Mouse (Mus musculus) intestine, embryonic 15.5 days (tissue): Measurements from ENCODE around the gene Cyb5d1. TPM values are rescaled to one million over a fixed set of nuclear protein-coding genes. Genes with fewer than 3 reads are reported as not detected.
"Not testable (repeated sequence)": the region's sequence is repeated elsewhere in the genome, so short reads cannot be mapped to it uniquely, and the experiment has no call there.

Experiments
- ATAC-seq: fragments of 200-750 bp; cut with Nextera tagmentation; 2 replicates; pipeline ENCODE4 v1.8.0; 2017; ENCODE audit warnings: moderate TSS enrichment, moderate library complexity
- H3K27ac ChIP-seq: fragments of 300-500 bp; sonication (generic); 2 replicates; pipeline ENCODE4 v1.5.1; 2015; ENCODE audit warnings: mild to moderate bottlenecking, inconsistent platforms
- H3K27me3 ChIP-seq: fragments of 300-500 bp; sonication (generic); replicated peaks from 2 replicates; pipeline ENCODE4 v1.6.1; 2015; ENCODE audit warnings: inconsistent platforms
- H3K36me3 ChIP-seq: fragments of 300-500 bp; sonication (generic); 2 replicates; pipeline ENCODE4 v1.6.1; 2015; ENCODE audit warnings: inconsistent platforms
- H3K4me1 ChIP-seq: fragments of 300-500 bp; sonication (generic); replicated peaks from 2 replicates; pipeline ENCODE4 v1.6.1; 2015; ENCODE audit warnings: inconsistent platforms
- H3K4me2 ChIP-seq: fragments of 300-500 bp; sonication (generic); replicated peaks from 2 replicates; pipeline ENCODE4 v1.6.1; 2015; ENCODE audit warnings: mild to moderate bottlenecking, inconsistent platforms
- H3K4me3 ChIP-seq: fragments of 300-500 bp; sonication (generic); replicated peaks from 2 replicates; pipeline ENCODE4 v1.5.1; 2015; ENCODE audit warnings: inconsistent platforms
- H3K9ac ChIP-seq: fragments of 300-500 bp; sonication (generic); 2 replicates; pipeline ENCODE4 v1.6.1; 2015; ENCODE audit warnings: inconsistent platforms
- H3K9me3 ChIP-seq: fragments of 300-500 bp; sonication (generic); 2 replicates; pipeline ENCODE4 v1.6.1; 2016; ENCODE audit warnings: inconsistent platforms
- WGBS: fragments of 180-500 bp; shearing (Covaris S2); methylation state at CpG from one replicate; pipeline ENCODE4 v1.1.7; 2015; 5-methylcytosine and 5-hydroxymethylcytosine counted together
- polyA plus RNA-seq: library from polyadenylated mRNA; unstranded; fragments of >200 nt; fragmentation: Nextera tagmentation; extraction: Ambion mirVana; gene quantifications from 2 replicates; pipeline ENCODE4 v1.2.1, GENCODE M21; 2015

Gene Cyb5d1
- 22.7 and 24.8 TPM in 2 replicates for polyA plus RNA-seq

DNA sequence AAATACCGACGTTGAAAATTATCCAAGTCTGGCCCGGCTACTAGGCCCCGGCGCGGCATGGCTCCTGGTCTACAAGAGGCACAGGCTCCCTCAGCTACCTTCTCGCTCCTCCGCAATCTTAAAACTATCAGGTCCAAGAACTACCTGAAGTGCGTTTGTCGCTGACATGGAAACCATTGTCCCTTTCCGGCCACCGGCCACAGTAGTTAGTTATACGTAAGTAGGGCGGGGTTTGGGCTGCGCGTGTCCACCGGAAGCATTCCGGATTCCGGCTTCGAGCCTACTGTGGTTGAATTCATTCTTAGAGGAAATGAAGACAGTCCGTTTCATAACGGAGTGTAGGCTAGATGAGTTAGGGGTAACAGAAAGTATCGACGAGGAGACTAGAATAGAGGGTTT is at the start of gene Cyb5d1, which contains the start of gene Naa38:
Gene Cyb5d1, minus strand, starts transcription at position 397 of the 399 bp plus-strand sequence.
Gene Naa38, plus strand, starts transcription at position 253 of the 399 bp plus-strand sequence.
- peak within 1 kb of the TSS; percentile 69 for H3K4me2 ChIP-seq
- WGBS, result under 1% methylated on average over 23 of the region's 24 CpGs

DNA sequence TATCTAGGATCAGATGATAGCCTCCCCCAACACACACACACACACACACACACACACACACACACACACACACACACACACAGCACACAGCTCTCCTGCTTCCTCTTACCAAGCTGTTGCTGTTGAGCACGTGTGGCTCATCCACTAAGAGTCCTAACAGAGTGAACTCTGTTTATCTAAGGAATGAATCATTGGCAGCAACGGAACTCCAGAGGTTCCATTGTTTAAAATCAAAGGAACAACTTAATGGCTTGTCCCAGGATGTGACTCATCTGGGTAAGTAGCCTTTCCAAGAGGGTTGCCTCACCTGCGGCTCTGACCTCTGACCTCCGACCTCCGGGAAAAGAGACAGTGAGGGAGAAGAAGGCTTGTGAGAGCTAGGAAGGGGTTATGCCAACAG is 47.9 kb upstream of the Cyb5d1 start:
- Histone ChIP-seq H3K4me2 (no peak overlapping the region), H3K27ac (peak overlapping the region; percentile 55), H3K4me1 (peaks cover 10% of the 10 kb centered on the region), H3K4me3 (no peak overlapping the region), H3K27me3 (no peaks in the 10 kb centered on the region), H3K9ac (no peak overlapping the region), H3K9me3 (no peaks in the 10 kb centered on the region), H3K36me3 (no peaks in the 10 kb centered on the region)
- WGBS, result 9% methylated on average over 5 of the region's 5 CpGs
- peak; percentile 94 for ATAC-seq

More for the DNA sequence above, at the start of gene Cyb5d1, which contains the start of gene Naa38:
- Histone ChIP-seq H3K9ac (peak within 1 kb of the TSS; percentile 93), H3K4me1 (peaks cover 33% of the 10 kb centered on the region), H3K27ac (peak within 1 kb of the TSS; percentile 98), H3K4me3 (peak within 1 kb of the TSS; percentile 71)
- H3K27me3 ChIP-seq, H3K36me3 ChIP-seq, H3K9me3 ChIP-seq: not testable (repeated sequence)
- peak; percentile 83 for ATAC-seq

DNA sequence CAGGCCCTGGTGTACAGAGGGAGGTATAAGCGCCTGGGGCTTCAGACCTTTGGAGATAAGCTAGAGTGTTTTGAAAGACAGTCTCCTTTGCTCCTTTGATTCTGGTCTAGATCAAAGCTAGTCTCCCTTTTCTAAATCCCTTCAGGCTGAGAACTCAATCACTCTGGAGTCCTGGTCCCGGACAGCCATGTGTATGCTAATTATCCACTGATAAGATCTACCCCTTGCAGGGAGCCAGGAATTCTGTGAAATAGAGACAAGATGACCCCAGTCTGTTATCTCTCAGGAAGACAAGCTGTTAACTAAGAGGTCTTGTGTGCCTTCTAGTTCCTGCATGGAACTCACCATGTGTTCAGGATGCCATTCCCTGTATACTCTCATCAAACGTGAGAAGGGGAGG is 41.9 kb upstream of the Cyb5d1 start:
- no peak overlapping the region for H3K27ac ChIP-seq
- WGBS, result 44% methylated on average over 3 of the region's 3 CpGs
- no peak for ATAC-seq
- no peaks in the 10 kb centered on the region for H3K9me3 ChIP-seq
- H3K27me3 ChIP-seq, result no peaks in the 10 kb centered on the region
- H3K9ac ChIP-seq, result no peak overlapping the region
- no peak overlapping the region for H3K4me2 ChIP-seq
- H3K4me1 ChIP-seq, result no peaks in the 10 kb centered on the region
- H3K36me3 ChIP-seq, result no peaks in the 10 kb centered on the region
- H3K4me3 ChIP-seq, result no peak overlapping the region

DNA sequence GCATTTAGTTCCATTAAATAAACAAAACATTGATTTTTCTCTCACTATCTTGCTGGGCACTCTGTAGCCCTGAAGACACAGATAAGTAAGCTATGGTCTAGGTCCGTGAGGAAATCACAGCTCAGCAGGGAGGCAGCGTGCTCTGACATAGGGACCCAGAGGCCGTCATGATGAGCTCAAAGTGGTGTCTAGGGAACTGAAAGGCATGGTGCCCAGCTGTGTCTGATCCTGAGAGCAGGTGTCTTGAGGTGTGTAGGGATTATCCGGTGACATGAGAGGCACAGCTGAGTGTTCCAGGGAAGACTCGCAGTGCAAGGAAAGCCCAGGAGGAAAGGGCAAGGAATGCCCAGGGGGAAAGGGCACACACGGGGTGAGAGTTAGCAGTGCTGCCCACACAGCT is 37.8 kb upstream of the Cyb5d1 start:
- Histone ChIP-seq H3K27ac (no peak overlapping the region), H3K4me2 (no peak overlapping the region), H3K4me3 (no peak overlapping the region), H3K36me3 (no peaks in the 10 kb centered on the region), H3K9me3 (no peaks in the 10 kb centered on the region), H3K4me1 (peaks cover 12% of the 10 kb centered on the region), H3K27me3 (no peaks in the 10 kb centered on the region), H3K9ac (no peak overlapping the region)
- no peak for ATAC-seq
- 62% methylated on average over 6 of the region's 6 CpGs for WGBS

DNA sequence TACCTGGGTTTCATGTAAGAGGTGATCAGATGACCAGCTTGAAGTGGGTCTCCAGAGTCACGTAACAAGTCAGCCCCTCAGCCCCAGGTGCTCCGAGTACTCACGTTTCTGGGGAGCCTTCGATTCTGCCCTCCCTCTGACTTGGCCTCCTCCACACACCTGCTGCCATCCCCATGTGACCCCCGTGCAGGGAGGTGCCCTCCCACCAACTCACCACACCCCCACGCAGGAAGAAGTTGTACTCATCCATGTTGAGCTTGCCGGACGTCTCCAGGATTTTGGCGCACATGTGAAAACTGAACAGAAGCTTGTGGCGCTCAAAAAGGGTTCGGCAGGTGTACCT is 37.2 kb upstream of the Cyb5d1 start:
- ATAC-seq, result no peak
- H3K4me3 ChIP-seq, result no peak overlapping the region
- no peaks in the 10 kb centered on the region for H3K27me3 ChIP-seq
- peaks cover 12% of the 10 kb centered on the region for H3K4me1 ChIP-seq
- H3K27ac ChIP-seq, result no peak overlapping the region
- no peak overlapping the region for H3K9ac ChIP-seq
- no peaks in the 10 kb centered on the region for H3K9me3 ChIP-seq
- WGBS, result 67% methylated on average over 11 of the region's 11 CpGs
- H3K36me3 ChIP-seq, result no peaks in the 10 kb centered on the region
- no peak overlapping the region for H3K4me2 ChIP-seq

GRCm38 (mm10) chr11:69431829-69432639 is 36.6 kb upstream of the Cyb5d1 start:
- Histone ChIP-seq H3K4me3 (no peak overlapping the region), H3K9me3 (no peaks in the 10 kb centered on the region), H3K27me3 (no peaks in the 10 kb centered on the region), H3K4me2 (no peak overlapping the region), H3K27ac (no peak overlapping the region), H3K36me3 (no peaks in the 10 kb centered on the region), H3K4me1 (peaks cover 12% of the 10 kb centered on the region), H3K9ac (no peak overlapping the region)
- WGBS, result 32% methylated on average over 11 of the region's 11 CpGs
- ATAC-seq, result peak; percentile 79

- Histone ChIP-seq H3K27me3 (no peaks in the 10 kb centered on the region), H3K9ac (no peak overlapping the region), H3K4me2 (no peak overlapping the region), H3K4me3 (no peak overlapping the region), H3K9me3 (no peaks in the 10 kb centered on the region), H3K4me1 (peaks cover 12% of the 10 kb centered on the region), H3K36me3 (no peaks in the 10 kb centered on the region), H3K27ac (no peak overlapping the region)
- ATAC-seq, result no peak
- WGBS, result 90% methylated on average over 15 of the region's 15 CpGs
Observed at GRCm38 (mm10) chr11:69430631-69431030, 35.2 kb upstream of the Cyb5d1 start.

DNA sequence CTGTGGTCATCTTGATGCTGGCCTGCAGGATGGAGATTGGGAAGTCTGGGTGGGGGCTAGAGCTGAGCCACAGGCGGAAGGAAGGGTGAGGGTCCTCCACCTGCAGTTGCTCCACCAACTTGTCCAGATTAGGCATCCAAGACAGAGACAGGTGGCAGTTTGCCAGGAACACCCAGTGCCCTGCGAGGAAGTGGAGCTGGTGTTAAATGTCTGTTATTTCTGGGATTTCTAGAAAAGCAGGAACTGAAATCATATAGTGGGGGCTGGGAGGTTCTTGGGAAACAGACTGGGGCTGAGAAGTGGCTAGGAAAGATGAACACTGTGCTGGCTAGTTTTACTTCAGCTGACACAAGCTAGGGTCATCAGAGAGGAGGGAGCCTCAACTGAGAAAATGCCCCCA is 33.9 kb upstream of the Cyb5d1 start:
- no peaks in the 10 kb centered on the region for H3K27me3 ChIP-seq
- H3K36me3 ChIP-seq, result no peaks in the 10 kb centered on the region
- peaks cover 12% of the 10 kb centered on the region for H3K4me1 ChIP-seq
- WGBS, result 37% methylated on average over 2 of the region's 2 CpGs
- no peak for ATAC-seq
- no peak overlapping the region for H3K4me3 ChIP-seq
- no peak overlapping the region for H3K27ac ChIP-seq
- no peaks in the 10 kb centered on the region for H3K9me3 ChIP-seq
- H3K9ac ChIP-seq, result no peak overlapping the region
- H3K4me2 ChIP-seq, result no peak overlapping the region

GRCm38 (mm10) chr11:69428751-69429150 is 33.3 kb upstream of the Cyb5d1 start:
- WGBS, result 14% methylated on average over 4 of the region's 4 CpGs
- H3K4me3 ChIP-seq, result no peak overlapping the region
- no peak overlapping the region for H3K27ac ChIP-seq
- H3K36me3 ChIP-seq, result no peaks in the 10 kb centered on the region
- H3K9me3 ChIP-seq, result no peaks in the 10 kb centered on the region
- no peak overlapping the region for H3K9ac ChIP-seq
- peak; percentile 32 for ATAC-seq
- no peak overlapping the region for H3K4me2 ChIP-seq
- H3K4me1 ChIP-seq, result peaks cover 12% of the 10 kb centered on the region
- no peaks in the 10 kb centered on the region for H3K27me3 ChIP-seq

GRCm38 (mm10) chr11:69426246-69426645 is 30.8 kb upstream of the Cyb5d1 start:
- no peak overlapping the region for H3K9ac ChIP-seq
- no peaks in the 10 kb centered on the region for H3K9me3 ChIP-seq
- 85% methylated on average over 2 of the region's 2 CpGs for WGBS
- H3K4me1 ChIP-seq, result peaks cover 12% of the 10 kb centered on the region
- no peak overlapping the region for H3K4me3 ChIP-seq
- no peak overlapping the region for H3K27ac ChIP-seq
- H3K27me3 ChIP-seq, result peaks cover 10% of the 10 kb centered on the region; the same call in 1 of the 2 replicates
- no peaks in the 10 kb centered on the region for H3K36me3 ChIP-seq
- H3K4me2 ChIP-seq, result no peak overlapping the region
- no peak for ATAC-seq

- WGBS, result 51% methylated on average over 6 of the region's 6 CpGs
- Histone ChIP-seq H3K4me2 (peak overlapping the region; percentile 22; the same call in 1 of the 2 replicates), H3K4me3 (no peak overlapping the region), H3K27me3 (peaks cover 14% of the 10 kb centered on the region; the same call in 1 of the 2 replicates), H3K9ac (no peak overlapping the region), H3K4me1 (peaks cover 26% of the 10 kb centered on the region), H3K36me3 (no peaks in the 10 kb centered on the region), H3K27ac (0 out of 2 replicates have a peak overlapping the region, but pooled peaks have one; percentile 32), H3K9me3 (no peaks in the 10 kb centered on the region)
- peak; percentile 34 for ATAC-seq
Observed at GRCm38 (mm10) chr11:69423885-69424284, 28.5 kb upstream of the Cyb5d1 start.

DNA sequence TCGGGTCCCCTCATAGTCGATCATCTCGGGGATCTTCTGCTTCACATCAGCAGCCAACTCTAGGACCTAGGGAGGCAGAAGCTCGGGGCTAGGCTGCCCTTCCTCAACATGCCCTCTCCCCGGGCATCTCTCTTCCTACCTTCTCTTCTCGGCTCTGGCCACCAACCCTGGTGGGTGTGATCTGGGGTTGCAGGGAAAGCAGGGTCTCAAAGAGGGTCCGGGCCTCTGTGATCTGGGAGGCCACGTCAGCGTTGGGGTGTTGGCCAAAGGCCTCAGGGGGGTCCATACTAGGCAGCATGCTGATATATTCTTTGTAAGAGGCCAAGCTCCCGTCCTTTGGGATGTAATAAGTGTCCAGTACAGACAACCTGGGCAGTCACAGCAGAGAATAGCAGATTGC is 27.4 kb upstream of the Cyb5d1 start:
- H3K4me2 ChIP-seq, result no peak overlapping the region

More for the DNA sequence above, 27.4 kb upstream of the Cyb5d1 start:
- no peak overlapping the region for H3K27ac ChIP-seq
- peaks cover 14% of the 10 kb centered on the region; the same call in 1 of the 2 replicates for H3K27me3 ChIP-seq
- 89% methylated on average over 10 of the region's 10 CpGs for WGBS
- peaks cover 24% of the 10 kb centered on the region for H3K4me1 ChIP-seq
- H3K4me3 ChIP-seq, result no peak overlapping the region
- H3K9ac ChIP-seq, result no peak overlapping the region
- no peak for ATAC-seq
- H3K9me3 ChIP-seq, result no peaks in the 10 kb centered on the region
- no peaks in the 10 kb centered on the region for H3K36me3 ChIP-seq
